Mouse (Mus musculus) cerebellum, postnatal 14 days (tissue): ENCODE measurements at regions not wholly inside any gene's neighbourhood (a gene's known extent, or its start where the extent isn't known, plus 50 kb on each side); places are given as distances from the start of the nearest gene placed in this dataset.
A peak's percentile ranks its signal among the peaks of the same experiment; 100 is the strongest.

Source experiments
- DNase-seq, 2 experiments: peaks; one replicate each; pipeline ENCODE4 v3.0.0; 2021; ENCODE audit warnings: mixed read lengths in 2 of 2

DNA sequence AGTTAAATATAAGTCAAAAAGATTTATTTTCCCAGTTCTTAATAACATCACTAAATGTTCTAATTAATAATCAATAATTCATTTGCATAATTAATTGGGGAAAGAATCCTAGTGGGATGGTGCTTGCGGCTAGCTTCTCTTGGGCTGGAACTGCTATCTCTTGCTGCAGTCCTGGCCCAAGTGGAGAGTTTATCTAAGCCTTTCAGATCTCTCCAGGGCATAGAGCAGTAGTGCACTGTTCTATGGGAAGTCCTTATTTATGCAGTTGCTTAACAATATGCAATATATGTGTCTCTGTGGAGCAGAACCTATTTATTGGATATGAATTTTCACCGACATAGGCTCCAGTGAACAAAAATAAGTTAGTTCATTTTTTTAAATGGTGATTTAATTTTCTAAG lies 308.4 kb upstream of the Camk1g start:
- no peak for DNase-seq

DNA sequence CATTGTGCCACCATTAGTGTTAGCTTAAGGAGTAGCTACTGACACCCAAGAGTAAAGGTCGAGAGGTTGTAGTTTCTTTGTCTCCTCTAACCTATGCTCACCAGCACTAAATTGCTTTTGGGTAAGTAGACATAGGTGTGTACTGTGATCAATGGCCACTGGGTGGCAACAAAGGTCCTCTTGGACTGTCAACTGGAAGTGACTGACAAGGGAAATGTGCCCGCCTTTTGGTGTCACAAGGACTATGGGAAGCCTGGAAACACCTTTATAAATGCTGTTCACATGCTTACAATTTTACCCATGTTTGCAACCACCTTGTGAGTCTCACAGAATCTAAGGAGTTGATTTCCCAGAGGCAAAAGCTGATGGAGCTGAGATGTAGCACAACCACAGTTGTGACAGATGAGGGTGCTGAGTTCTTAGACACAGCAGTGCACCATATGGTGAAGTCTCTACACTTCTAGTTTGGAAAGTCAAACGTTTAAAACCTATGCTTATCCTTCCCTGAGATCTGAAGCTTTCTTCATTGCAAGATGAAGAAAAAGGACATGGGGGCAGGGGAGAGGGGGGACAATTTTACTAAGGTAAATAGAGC lies 303.2 kb upstream of the Camk1g start:
- DNase-seq = peak; percentile 81 to 82

DNA sequence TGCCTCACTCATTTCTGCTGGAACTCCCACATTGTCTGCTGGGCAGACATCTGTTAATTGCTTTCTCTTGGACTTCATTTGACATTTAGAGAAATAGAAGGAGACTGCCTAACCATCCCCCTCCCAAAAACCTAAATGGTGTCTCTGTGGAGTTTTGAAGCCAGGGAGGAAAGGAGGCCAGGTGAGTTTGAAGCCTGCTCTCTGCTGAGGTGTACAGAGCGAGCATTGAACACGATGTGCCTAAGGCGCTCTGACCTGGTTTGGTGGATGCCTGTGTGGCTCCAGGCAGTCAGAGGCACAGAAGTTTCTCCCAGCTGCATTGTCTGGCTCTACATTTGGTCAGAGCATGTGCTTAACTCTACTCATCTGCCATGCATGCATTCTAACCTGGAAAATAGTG lies 302.6 kb upstream of the Camk1g start:
- no peak for DNase-seq

DNA sequence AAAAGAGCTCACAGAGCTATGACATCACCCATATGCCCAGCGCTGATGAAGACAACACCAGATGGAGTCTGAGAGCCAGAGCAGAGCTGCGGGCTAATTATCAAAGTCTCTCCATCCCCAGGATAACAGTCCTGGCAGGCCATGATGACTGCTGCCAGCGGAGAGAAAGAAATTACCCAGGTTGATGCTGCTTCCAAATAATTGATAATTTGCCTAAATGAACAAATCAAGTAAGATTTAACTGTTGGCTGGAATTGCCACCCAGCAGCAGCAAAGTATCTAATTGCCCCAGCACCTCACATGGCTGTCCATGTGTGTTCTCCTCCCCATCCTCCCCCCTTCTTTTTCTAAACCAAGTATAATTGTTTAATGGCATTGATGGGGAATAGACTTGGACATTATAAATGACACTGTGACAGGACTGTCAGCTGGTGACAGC lies 301.7 kb upstream of the Camk1g start:
- DNase-seq = peak; percentile 29 to 45

DNA sequence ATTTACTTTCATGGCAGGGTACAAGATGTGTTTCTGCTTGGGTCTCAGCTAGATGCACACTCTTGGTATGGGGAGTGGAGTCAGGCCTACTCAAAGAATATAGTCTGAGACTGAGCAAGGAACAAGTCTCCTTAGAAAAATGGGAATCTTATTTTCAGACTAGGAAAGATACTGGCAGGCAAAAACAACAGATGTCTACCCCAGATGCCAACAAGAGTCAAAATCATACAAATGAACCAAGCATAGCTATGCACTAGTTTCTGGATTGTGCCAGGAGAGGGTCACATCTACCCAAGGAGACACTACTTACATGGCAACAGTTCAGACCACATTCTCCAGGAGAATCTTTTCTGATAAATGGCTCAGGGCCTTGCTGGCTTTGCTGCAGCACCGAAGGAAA lies 300.9 kb upstream of the Camk1g start:
- DNase-seq = no peak

DNA sequence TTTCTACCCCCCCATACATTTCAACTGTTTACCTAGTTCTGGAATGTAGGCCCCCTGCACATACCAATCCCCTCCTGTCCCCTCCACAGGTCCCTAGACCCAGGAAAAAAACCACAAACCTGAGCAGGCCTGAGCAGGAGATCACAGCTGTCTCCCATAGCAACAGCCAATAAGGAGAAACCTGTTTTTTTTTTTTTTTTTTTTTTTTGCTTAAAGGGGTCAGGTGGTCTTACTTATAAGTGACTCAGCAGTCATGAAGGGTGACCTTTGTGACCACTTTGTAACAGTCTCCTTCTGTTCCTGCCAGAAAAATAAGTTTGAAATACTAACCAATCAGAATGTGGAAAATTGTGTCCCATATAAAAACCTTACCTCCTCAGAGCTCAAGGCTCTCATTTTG lies 299.9 kb upstream of the Camk1g start:
- no peak for DNase-seq

DNA sequence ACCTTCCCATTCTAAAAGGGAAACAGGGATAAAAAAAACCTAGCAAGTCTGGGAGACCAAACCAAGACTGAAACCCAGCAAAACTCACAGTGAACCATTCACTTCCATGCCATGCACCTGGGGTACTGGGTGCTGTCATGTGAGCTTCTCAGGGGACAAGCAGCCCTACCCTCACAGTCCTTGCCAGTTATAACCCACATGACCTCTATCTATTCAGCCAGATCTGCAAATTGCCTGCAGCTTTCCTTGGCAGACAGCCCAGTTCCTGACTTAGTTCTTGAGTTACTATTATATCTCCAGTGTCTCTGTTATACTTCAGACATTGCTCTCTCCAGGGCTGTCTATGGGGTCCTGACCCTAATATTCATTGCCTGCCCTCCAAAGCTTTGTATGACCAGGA lies 298.7 kb upstream of the Camk1g start:
- DNase-seq = peak; percentile 26 to 36

DNA sequence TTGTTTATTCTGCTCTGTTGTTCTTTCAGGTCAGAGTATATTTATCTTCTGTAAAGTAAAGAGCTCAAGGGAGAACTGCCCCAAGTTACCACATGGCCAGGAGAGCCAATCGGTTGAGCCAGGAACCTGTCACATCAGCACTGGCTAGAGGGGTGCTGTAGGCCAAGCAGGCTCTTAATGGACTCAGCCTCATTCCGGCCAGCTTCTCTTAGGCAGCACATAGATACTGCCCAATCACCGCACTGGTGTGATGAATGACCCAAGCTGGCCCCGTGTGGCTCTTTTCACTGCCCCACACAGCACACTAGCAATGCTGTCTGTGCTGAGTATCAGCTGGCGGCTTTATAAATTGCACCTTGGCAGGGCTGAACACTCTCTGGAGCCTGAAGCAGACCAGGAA lies 295.8 kb upstream of the Camk1g start:
- DNase-seq = no peak

DNA sequence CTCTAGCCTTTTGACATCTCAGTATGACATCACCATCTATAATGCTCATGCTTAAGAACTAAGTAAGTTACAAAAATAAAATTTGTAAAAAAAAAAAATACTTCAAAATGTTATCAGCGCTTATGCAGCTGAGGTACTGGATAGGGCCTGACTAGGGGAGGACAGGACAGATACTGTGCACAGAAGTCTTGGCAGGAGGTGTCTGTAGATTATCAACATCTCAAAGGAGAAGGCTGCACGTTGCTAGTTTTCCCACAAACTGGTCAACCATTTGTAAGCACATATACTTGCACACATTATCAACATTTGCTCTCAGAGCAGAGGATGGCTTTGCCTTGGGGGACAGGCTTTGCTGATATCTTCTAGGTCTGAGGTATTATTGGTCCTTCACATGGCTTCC lies 294.5 kb upstream of the Camk1g start:
- DNase-seq = no peak

DNA sequence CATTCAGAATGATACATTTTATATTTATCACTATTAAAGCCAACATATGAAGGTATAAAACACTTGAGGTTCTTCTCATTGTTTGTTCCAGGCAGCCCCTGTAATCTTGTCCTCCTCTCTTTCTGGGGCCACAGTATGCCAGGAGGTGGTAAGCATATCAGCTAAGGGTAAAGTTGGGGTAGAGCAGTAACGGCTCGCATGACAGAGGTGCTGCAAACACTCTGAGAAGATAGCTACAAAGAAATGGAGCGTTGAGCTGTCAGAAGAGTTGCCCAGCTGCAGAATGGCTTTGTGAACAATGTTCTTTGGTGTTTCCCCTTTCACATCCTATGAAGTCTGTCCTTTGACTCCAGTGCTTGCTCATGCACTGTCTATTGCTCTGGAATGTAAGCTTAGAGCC lies 293.5 kb upstream of the Camk1g start:
- no peak for DNase-seq

DNA sequence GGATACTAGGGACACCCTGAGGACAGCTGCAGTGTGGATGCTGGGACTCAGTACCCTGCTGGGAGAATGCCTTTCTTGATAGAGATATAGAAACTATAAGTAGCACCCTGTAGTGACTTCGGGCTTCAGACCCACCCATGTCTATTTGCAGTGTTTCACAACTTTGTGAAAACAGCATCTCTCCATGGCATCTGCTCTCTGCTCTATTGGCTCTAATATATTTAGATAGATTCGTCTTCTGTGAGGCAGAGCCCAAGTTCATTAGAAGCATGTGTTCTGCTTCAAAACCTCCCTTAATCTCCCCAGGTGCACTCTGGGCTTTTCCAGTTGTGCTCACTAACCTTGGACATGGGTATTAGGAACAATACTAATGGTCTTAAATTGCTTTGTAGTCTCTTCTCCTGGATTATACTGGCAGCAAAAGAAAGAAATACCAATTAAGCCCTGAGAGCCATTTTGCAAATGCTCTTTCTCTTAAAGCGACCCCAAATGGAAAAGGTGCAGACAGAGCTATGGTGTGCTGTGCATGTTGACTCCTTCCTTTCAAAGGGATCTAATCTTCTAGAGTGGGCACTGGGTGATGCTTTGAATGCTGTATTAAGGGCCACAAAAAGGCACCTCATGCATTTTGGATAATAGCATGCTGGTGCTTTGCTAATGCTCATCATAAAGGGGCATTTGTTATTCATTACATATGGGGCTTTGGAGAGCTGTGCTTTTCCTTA lies 292.2 kb upstream of the Camk1g start:
- no peak for DNase-seq

DNA sequence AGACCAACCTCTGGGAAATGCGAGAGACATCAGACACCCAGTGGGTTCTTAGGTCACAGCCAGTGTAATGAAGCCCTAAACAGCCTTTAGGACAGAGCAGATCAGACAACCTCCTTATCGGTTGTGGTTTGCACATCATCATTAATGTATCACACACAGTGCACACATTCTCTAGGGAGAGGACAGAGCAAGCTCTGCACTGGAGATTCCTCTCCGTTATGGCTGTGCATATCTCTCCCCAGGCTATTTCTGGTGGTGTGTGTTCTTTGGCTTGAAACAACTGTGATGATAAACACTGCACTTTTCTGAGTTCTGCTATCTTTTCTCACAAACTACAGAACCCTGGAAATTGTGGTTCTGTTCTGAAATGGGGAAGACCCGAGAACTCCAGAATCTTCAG lies 291.3 kb upstream of the Camk1g start:
- DNase-seq = no peak

DNA sequence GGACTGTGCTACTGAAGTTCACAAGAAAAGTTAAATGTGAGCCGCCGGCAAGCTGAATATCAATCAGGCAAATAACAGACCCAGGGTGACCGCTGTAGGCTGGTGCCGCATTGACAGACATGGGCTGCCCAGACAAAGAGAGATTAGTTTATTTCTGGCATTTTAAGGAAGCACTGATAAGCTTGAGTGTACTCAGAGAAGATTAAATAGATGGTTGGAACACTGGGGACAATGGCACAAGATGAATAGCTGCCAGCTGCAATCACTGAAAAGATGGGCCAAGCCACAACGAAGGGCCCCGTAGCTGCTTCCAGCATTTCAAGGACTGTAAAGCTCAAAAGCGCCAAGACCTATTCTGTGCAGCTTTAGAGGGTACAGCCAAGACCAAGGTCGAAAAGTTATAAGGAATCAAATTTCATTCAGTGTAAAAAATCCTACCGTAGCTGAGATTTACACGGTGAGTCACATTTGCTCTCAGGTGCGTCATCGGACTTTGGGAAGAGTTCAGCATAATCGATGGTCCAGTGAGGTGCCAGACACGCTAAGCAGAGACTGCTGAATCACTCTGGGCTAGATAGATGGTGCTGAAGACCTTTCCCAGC lies 285.1 kb upstream of the Camk1g start:
- DNase-seq = no peak

DNA sequence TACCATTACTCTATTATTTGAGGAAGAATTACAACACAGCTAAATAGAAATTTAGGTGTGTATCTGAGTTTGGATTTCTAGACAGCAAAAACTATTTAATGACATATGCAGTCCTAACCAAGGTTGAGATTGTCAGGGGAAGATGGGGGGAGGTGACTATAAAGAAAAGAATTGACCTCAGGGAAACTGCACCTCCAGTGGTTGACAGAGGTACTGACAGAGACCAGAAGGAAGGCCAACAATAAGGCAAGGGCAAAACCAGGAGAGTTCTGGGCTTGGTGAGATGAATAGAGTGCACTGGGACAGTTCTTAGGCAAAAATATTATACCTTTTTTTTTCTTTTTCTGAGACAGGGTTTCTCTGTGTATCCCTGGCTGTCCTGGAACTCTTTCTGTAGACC lies 280.2 kb upstream of the Camk1g start:
- no peak for DNase-seq

DNA sequence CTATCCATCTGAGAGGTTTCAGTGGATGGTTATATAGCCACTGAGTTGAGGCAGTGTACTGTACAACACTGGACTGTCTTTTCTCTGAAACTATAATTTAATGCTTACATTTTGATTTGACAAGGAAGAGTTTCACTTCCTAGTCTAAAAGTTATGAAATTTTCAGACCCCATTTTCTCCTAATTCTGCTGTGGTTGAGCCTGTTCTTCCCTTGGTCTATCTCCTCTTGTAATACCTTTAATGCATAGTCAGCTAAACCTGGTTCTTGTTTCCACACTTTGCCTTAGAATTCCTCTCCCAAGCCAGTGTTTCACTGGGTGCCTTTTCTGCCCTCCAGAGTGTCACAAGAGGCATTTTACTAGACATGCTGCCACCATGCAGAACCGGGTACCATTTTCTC lies 279.3 kb upstream of the Camk1g start:
- DNase-seq = no peak

DNA sequence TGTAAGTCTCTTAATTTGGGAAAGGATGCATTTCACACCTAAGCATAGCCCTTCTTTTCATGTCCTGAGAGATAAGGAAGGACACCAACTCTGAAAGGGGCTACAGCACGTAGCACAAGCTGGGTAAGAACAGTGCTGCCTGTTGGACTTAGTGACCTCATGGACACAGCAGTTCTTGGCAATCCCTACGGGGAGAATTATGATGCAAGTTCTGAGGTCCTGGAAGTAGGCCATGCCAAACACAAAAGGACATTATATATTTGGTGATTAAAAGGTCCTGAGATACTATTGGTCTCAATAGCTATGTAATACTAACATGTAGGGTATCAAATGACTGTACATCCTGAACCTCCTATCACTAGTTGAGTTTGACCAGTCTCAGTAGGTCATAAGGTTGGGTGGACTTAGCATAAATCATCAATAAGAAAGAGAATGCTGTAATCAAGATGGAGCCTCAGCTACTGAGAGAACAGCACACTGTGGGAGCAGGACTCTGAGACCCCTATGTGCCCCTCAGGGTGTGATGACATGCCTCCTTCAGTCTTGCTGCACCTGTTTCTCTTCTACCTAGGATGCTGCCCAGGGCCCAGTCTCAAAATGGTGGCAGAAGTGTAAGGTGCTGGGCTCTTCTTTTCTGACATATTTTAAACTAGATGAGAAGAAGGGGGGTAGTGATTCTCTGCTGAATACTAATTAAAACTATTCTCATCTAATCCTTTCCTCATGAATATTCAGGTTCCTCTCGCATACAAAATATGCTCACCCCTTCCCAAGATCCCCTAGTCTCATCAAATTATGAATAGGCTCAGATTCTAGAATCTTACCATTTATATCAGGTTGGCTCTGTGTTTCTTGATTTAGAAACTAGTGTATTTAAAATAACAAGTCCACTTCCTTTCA lies 277.5 kb upstream of the Camk1g start:
- no peak for DNase-seq

DNA sequence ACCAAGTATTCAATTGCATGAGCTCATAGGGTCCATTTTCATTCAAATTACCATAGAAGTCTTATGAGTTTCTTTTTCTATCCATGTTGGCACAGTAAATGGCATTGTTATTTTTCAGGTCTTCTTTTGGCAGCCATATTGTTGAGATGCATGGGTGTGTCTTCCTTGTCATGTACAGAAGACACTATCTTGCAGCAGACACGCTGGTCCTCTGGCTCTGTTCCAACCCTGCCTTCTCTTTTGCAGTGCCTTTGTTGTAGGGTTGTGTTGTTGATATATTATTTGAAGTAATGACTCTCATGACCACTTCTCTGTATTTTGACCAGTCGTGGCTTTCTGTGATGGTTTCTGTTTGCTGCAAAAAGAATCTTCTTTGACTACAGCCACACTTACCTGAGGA lies 274.4 kb upstream of the Camk1g start:
- peak in 1 of 2 experiments; percentile 9 for DNase-seq

DNA sequence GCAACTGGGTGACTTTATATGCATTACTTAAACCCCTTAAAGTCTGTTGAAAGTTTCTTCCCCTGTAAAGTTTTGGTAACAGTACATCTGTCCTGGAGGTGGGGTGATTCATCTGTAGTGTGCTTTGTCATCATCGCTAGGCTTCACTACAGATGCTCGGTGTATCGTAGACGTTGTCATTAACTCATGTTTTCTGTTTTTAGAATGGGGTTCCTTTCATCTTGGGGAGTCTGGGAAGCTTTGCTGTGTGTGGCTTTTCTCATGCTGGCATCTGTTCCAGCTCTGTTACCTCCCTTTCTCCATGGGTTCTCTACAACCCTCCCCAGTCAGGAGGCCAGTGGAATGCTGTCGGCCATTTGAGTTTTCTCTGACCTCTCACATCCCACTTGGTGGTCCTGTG lies 266.4 kb upstream of the Camk1g start:
- DNase-seq = no peak

DNA sequence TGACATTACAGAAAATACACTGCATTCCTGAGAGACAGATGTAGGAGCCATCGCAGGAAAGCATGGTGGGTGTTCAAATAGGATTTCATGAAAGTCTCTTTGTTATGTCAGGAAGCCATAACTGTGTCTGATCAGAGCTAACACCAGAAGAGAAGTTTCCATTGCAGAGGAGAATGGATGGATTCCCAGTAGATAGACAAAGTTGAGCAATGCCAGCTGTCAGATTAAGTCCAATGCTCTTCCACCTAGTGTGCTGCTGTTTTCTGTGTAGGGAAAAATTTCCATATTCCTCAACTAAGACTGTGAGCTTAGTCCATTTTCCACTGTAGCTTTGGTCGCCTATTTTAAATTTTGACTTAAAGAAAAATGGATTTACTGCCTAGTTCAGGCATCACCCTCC lies 262.0 kb upstream of the Camk1g start:
- DNase-seq = no peak

DNA sequence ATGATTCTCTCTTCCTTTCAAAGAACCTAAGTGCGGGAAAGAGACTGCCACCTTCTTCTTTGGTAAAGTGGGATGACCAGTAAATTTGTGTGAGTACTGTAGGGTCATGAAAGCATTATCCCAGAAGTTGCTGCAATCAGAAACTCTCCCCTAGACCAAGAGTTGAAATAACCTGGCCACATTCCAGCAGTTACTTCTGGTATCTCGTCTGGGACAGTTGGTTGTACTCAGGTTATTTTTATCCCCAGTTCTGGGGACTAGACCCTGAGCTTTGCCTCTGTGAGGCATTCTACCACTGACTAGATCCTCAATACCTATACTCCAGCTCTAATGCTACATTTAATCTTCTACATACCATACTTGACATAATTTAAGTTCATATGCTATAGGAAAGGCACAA lies 259.8 kb upstream of the Camk1g start:
- DNase-seq = no peak

DNA sequence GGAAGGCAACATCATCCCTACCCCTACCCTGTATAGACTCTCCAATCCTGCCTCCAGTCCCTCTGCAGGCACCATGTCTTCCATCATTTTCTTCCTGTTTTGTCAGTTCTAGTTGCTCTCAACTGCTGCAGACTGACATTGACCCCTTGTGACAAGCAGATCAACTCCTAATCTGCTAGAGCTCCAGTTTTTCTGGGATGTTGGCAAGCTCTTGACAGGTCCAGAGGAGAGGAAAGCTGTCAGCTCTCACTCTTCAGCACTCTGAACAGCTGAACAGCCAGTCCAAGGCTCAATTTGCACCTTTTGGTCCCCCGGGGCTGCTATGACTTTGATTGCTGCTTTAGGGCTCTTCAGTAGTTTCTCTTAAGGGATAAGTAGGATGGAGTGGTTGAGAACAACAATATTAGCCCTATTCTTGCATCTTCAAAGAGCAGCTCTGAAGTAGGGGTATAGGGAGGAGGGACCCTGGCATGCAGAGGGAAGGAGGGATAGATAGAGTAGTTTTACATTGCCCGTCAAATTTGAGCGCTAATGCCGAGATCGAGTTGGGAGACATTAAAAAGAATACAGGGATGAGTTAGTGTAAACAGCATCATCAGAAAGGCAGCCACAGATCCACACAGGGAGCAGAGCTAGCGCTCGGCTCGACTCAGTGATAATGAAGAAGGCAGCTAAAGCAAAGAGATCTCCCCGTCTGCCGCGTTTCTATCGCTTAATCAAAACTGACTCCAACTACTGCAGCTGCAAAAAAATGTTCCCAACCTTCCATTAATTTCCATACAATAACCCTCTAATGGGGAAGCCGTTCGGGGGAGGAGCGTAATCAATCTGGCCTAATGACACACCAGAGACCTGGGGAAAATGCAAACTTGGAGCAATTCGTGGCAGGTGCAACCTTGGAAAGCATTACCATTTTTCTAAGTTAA lies 257.1 kb upstream of the Camk1g start:
- no peak for DNase-seq
